Mouse (Mus musculus): ENCODE data around the gene Slc16a10. TPM values are rescaled to one million over a fixed set of nuclear protein-coding genes. Genes with fewer than 3 reads are reported as not detected.

Gene Slc16a10
- 4.4 and 6.4 TPM in 2 replicates for polyA plus RNA-seq (2012; rRNA removed)

GRCm38 (mm10) chr10:40141864-40142523 lies at the start of gene Slc16a10:
Gene Slc16a10, minus strand, starts transcription at chr10:40142258.

GRCm38 (mm10) chr10:40024554-40025428 lies 117.3 kb downstream of the Slc16a10 start, which contains the start of gene Mfsd4b1:
Gene Mfsd4b1, minus strand, starts transcription at chr10:40025268.

GRCm38 (mm10) chr10:39986466-39986865 lies 155.6 kb downstream of the Slc16a10 start, which contains the start of gene Mfsd4b5:
Gene Mfsd4b5, minus strand, starts transcription at chr10:39986646.

Other genes starting within 250 kb of the Slc16a10 start
- 0.75 and 0.97 TPM in 2 replicates for gene Mfsd4b4, start 243.0 kb downstream of the Slc16a10 start, polyA plus RNA-seq (2012; rRNA removed)
- 0.07 and 0.12 TPM in 2 replicates for gene Mfsd4b2, start 215.3 kb downstream of the Slc16a10 start, polyA plus RNA-seq (2012; rRNA removed)
- gene Mfsd4b3, start 182.1 kb downstream of the Slc16a10 start, polyA plus RNA-seq (2012; rRNA removed), result 1.1 and 1.9 TPM in 2 replicates
- 0.32 and 0.36 TPM in 2 replicates for gene Mfsd4b5, start 155.6 kb downstream of the Slc16a10 start, polyA plus RNA-seq (2012; rRNA removed)
- gene Mfsd4b1, start 117.0 kb downstream of the Slc16a10 start, polyA plus RNA-seq (2012; rRNA removed), result 0.07 and 0.21 TPM in 2 replicates
- gene Rpf2, start 104.8 kb upstream of the Slc16a10 start, polyA plus RNA-seq (2012; rRNA removed), result 0.65 and 1.5 TPM in 2 replicates
- gene Gtf3c6, start 115.8 kb upstream of the Slc16a10 start, polyA plus RNA-seq (2012; rRNA removed), result 3.1 and 3.3 TPM in 2 replicates
- 4.7 and 5.5 TPM in 2 replicates for gene Amd1, start 159.9 kb upstream of the Slc16a10 start, polyA plus RNA-seq (2012; rRNA removed)
- gene Cdk19, start 197.3 kb upstream of the Slc16a10 start, polyA plus RNA-seq (2012; rRNA removed), result 5.7 and 6.5 TPM in 2 replicates